Mouse (Mus musculus) liver, embryonic 11.5 days (tissue): Measurements from ENCODE around the gene Akt1s1. TPM values are rescaled to one million over a fixed set of nuclear protein-coding genes. Genes with fewer than 3 reads are reported as not detected.
A peak's percentile ranks its signal among the peaks of the same experiment; 100 is the strongest.

ENCODE experiments used
- ATAC-seq: fragments of 200-750 bp; cut with Nextera tagmentation; replicated peaks from 2 replicates; pipeline ENCODE4 v1.8.0; 2017; ENCODE audit warnings: moderate number of reproducible peaks, mild to moderate bottlenecking, moderate TSS enrichment, moderate library complexity; ENCODE audit not compliant: low FRiP score
- DNase-seq: peaks from one replicate; pipeline ENCODE4 v3.0.0-alpha.2; 2017; ENCODE audit warnings: low spot score
- H3K27ac ChIP-seq: fragments of 300-500 bp; sonication (generic); 2 replicates; pipeline ENCODE4 v1.5.1; 2014; ENCODE audit warnings: mild to moderate bottlenecking, low read depth, low read length, control low read depth
- H3K27me3 ChIP-seq: fragments of 300-500 bp; sonication (generic); replicated peaks from 2 replicates; pipeline ENCODE4 v1.6.1; 2014; ENCODE audit warnings: low read length, mixed read lengths; ENCODE audit not compliant: control insufficient read depth, insufficient read depth
- H3K36me3 ChIP-seq: fragments of 300-500 bp; sonication (generic); 2 replicates; pipeline ENCODE4 v1.6.1; 2014; ENCODE audit warnings: mild to moderate bottlenecking, low read length, moderate library complexity, mixed read lengths; ENCODE audit not compliant: control insufficient read depth, insufficient read depth
- H3K4me1 ChIP-seq: fragments of 300-500 bp; sonication (generic); replicated peaks from 2 replicates; pipeline ENCODE4 v1.6.1; 2014; ENCODE audit warnings: low read length, mixed read lengths; ENCODE audit not compliant: control insufficient read depth, insufficient read depth
- H3K4me2 ChIP-seq: fragments of 300-500 bp; sonication (generic); 2 replicates; pipeline ENCODE4 v1.6.1; 2014; ENCODE audit warnings: mild to moderate bottlenecking, control low read depth, moderate library complexity
- H3K4me3 ChIP-seq: fragments of 300-500 bp; sonication (generic); 2 replicates; pipeline ENCODE4 v1.5.1; 2014; ENCODE audit warnings: low read depth, low read length, control low read depth
- H3K9ac ChIP-seq: fragments of 300-500 bp; sonication (generic); 2 replicates; pipeline ENCODE4 v1.6.1; 2014; ENCODE audit warnings: low read depth, low read length, control low read depth
- H3K9me3 ChIP-seq: fragments of 300-500 bp; sonication (generic); 2 replicates; pipeline ENCODE4 v1.6.1; 2016; ENCODE audit warnings: low read length, inconsistent platforms, mixed read lengths; ENCODE audit not compliant: control insufficient read depth
- WGBS: fragments of 180-500 bp; shearing (Covaris S2); extraction: QIAGEN DNeasy Blood & Tissue Kit; methylation state at CpG from one replicate; pipeline ENCODE4 v1.1.7; 2014; 5-methylcytosine and 5-hydroxymethylcytosine counted together
- polyA plus RNA-seq: library from polyadenylated mRNA; unstranded; fragments of >200 nt; fragmentation: Nextera tagmentation; extraction: Ambion mirVana; gene quantifications from 2 replicates; pipeline ENCODE4 v1.2.1, GENCODE M21; 2014

Gene Akt1s1
- 46.5 and 53.9 TPM in 2 replicates for polyA plus RNA-seq

- peak within 1 kb of the TSS; percentile 89 for H3K4me3 ChIP-seq
- peak within 1 kb of the TSS; percentile 87 for H3K4me2 ChIP-seq
- no peaks in the 10 kb centered on the region for H3K27me3 ChIP-seq
- H3K27ac ChIP-seq, result peak within 1 kb of the TSS; percentile 95
- peaks cover 26% of the 10 kb centered on the region; the same call in 1 of the 2 replicates for H3K36me3 ChIP-seq
- peaks cover 23% of the 10 kb centered on the region for H3K4me1 ChIP-seq
- H3K9me3 ChIP-seq, result no peaks in the 10 kb centered on the region
- peak; percentile 98 for DNase-seq
- under 1% methylated on average over 54 of the region's 54 CpGs for WGBS
- peak; percentile 82 for ATAC-seq
- H3K9ac ChIP-seq, result peak within 1 kb of the TSS; percentile 96
These were observed at the start of gene Akt1s1, which contains the start of gene Tbc1d17 for GRCm38 (mm10) chr7:44848561-44849415. Gene Akt1s1, plus strand, starts transcription at chr7:44848991. Gene Tbc1d17, minus strand, starts transcription at chr7:44849079.

GRCm38 (mm10) chr7:44808927-44809326, 39.9 kb upstream of the Akt1s1 start:
- Histone ChIP-seq H3K9ac (no peak overlapping the region), H3K27ac (no peak overlapping the region), H3K27me3 (no peaks in the 10 kb centered on the region), H3K4me2 (no peak overlapping the region), H3K36me3 (peaks cover 8% of the 10 kb centered on the region), H3K9me3 (no peaks in the 10 kb centered on the region), H3K4me1 (no peaks in the 10 kb centered on the region), H3K4me3 (no peak overlapping the region)
- no peak for ATAC-seq
- peak; percentile 3 for DNase-seq
- 71% methylated on average over 2 of the region's 2 CpGs for WGBS

GRCm38 (mm10) chr7:44809466-44809865, 39.3 kb upstream of the Akt1s1 start:
- H3K36me3 ChIP-seq, result peaks cover 8% of the 10 kb centered on the region
- no peak overlapping the region for H3K4me2 ChIP-seq
- no peak overlapping the region for H3K4me3 ChIP-seq
- H3K27me3 ChIP-seq, result no peaks in the 10 kb centered on the region
- DNase-seq (peak; percentile 23), ATAC-seq (no peak)
- H3K27ac ChIP-seq, result no peak overlapping the region
- 75% methylated on average over 3 of the region's 3 CpGs for WGBS
- H3K9me3 ChIP-seq, result no peaks in the 10 kb centered on the region
- H3K9ac ChIP-seq, result no peak overlapping the region
- H3K4me1 ChIP-seq, result no peaks in the 10 kb centered on the region

- H3K27ac ChIP-seq, result no peak overlapping the region
- ATAC-seq, result no peak
- H3K4me3 ChIP-seq, result no peak overlapping the region
- H3K27me3 ChIP-seq, result no peaks in the 10 kb centered on the region
- no peak for DNase-seq
- H3K9me3 ChIP-seq, result no peaks in the 10 kb centered on the region
- WGBS, result 72% methylated on average over 4 of the region's 4 CpGs
- peaks cover 5% of the 10 kb centered on the region for H3K4me1 ChIP-seq
- H3K36me3 ChIP-seq, result peaks cover 8% of the 10 kb centered on the region
- no peak overlapping the region for H3K4me2 ChIP-seq
- no peak overlapping the region for H3K9ac ChIP-seq
These were observed 38.4 kb upstream of the Akt1s1 start for GRCm38 (mm10) chr7:44810365-44810764.

- H3K4me1 ChIP-seq, result peaks cover 5% of the 10 kb centered on the region
- 81% methylated on average over 7 of the region's 7 CpGs for WGBS
- H3K9me3 ChIP-seq, result no peaks in the 10 kb centered on the region
- H3K36me3 ChIP-seq, result peaks cover 8% of the 10 kb centered on the region
- no peak overlapping the region for H3K4me3 ChIP-seq
- no peak overlapping the region for H3K27ac ChIP-seq
- H3K4me2 ChIP-seq, result no peak overlapping the region
- DNase-seq (no peak), ATAC-seq (no peak)
- H3K27me3 ChIP-seq, result no peaks in the 10 kb centered on the region
- H3K9ac ChIP-seq, result no peak overlapping the region
These were observed 37.8 kb upstream of the Akt1s1 start for GRCm38 (mm10) chr7:44810819-44811557.

GRCm38 (mm10) chr7:44812651-44813325, 36.0 kb upstream of the Akt1s1 start:
- ATAC-seq (no peak), DNase-seq (no peak)
- Histone ChIP-seq H3K4me1 (peaks cover 10% of the 10 kb centered on the region), H3K9ac (no peak overlapping the region), H3K4me3 (no peak overlapping the region), H3K27me3 (no peaks in the 10 kb centered on the region), H3K4me2 (no peak overlapping the region), H3K9me3 (no peaks in the 10 kb centered on the region), H3K36me3 (peaks cover 8% of the 10 kb centered on the region), H3K27ac (no peak overlapping the region)
- WGBS, result 87% methylated on average over 20 of the region's 20 CpGs

GRCm38 (mm10) chr7:44813985-44814384, 34.8 kb upstream of the Akt1s1 start:
- DNase-seq (peak; percentile 20), ATAC-seq (no peak)
- peaks cover 21% of the 10 kb centered on the region for H3K4me1 ChIP-seq
- H3K27ac ChIP-seq, result no peak overlapping the region
- H3K4me3 ChIP-seq, result no peak overlapping the region
- H3K9me3 ChIP-seq, result no peaks in the 10 kb centered on the region
- no peak overlapping the region for H3K9ac ChIP-seq
- no peaks in the 10 kb centered on the region for H3K27me3 ChIP-seq
- H3K4me2 ChIP-seq, result 0 out of 2 replicates have a peak overlapping the region, but pooled peaks have one; percentile 4
- WGBS, result 94% methylated on average over 3 of the region's 3 CpGs
- peaks cover 14% of the 10 kb centered on the region for H3K36me3 ChIP-seq

- no peaks in the 10 kb centered on the region for H3K27me3 ChIP-seq
- WGBS, result 89% methylated on average over 4 of the region's 4 CpGs
- peak; percentile 22 for DNase-seq
- no peaks in the 10 kb centered on the region for H3K9me3 ChIP-seq
- no peak overlapping the region for H3K27ac ChIP-seq
- no peak for ATAC-seq
- no peak overlapping the region for H3K9ac ChIP-seq
- no peak overlapping the region for H3K4me3 ChIP-seq
- peak overlapping the region; percentile 99 for H3K4me2 ChIP-seq
- peaks cover 25% of the 10 kb centered on the region for H3K4me1 ChIP-seq
- peaks cover 14% of the 10 kb centered on the region for H3K36me3 ChIP-seq
These were observed 34.4 kb upstream of the Akt1s1 start for GRCm38 (mm10) chr7:44814423-44814822.
